8 mouse cellular contexts compared by ENCODE assay signal in the genomic region with DNA sequence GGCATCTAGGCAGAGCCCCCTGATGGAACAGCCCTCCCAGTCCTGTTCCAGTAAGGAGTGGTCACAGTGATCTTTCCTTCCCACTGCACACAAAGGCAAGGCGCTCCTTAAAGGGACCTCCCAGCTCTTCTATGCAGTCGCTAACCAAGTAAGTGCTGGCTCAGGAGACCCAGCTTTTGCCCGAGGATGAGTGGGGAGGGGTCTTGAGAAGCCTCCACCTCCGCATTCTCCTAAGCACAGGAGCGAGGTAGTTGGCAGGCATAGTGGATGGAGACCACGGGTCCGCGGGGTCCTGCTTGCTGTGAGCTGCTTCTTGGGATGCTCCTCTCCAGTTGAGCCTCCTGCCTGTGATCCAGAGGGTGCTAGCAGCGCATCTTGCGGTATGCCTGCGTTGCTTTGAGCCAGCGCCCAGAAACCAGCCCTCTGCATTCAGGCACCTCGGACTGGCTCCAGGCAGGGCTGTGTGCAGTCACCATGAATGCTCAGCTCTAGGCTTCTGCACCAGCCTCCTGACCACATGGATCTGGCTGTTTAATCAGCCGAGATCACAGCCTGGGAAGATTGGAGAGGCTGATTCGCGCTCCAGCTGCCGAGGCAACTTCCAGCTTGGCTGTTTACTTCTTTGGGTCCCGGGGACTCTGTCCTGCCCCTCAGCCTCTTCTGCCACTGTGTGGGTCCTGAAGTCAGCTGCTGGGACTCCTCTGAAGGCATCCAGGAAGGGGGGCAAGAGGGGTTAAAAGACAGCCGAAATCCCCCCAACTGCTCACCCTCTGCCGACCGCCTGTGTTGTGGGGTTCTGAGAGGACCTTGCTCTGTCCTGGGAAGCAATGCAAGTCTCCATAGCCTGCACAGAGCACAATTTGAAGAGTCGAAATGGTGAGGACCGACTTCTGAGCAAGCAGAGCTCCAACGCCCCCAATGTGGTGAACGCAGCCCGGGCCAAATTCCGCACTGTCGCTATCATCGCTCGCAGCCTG. TPM values are rescaled to one million over a fixed set of nuclear protein-coding genes. Genes with fewer than 3 reads are reported as not detected.
DNase-seq lines count a peak whose midpoint lies in the region; ATAC-seq lines count a peak whose summit lies in the region.

Gene Kcnab1 (plus strand): TSS at position 440 of the 977 bp plus-strand sequence.

- ATAC-seq in frontal cortex, adult (ENCODE audit: low TSS enrichment) = peak; percentile 84
- peak; percentile 92 for ATAC-seq in hindbrain, embryonic 15.5 days (ENCODE audit: low FRiP score, low read depth)
- ATAC-seq in neural tube, embryonic 14.5 days (ENCODE audit: low read depth) = peak; percentile 87

- no peaks in the 10 kb centered on the region for H3K36me3 ChIP-seq in hindbrain, embryonic 15.5 days
- H3K36me3 ChIP-seq in limb, embryonic 10.5 days = no peaks in the 10 kb centered on the region
- H3K36me3 ChIP-seq in neural tube, embryonic 14.5 days (ENCODE audit: control insufficient read depth, insufficient read depth, low read length) = no peaks in the 10 kb centered on the region

- H3K27ac ChIP-seq in hindbrain, embryonic 15.5 days (replicated peaks) = peak within 1 kb of the TSS; percentile 55
- peak within 1 kb of the TSS; percentile 58 for H3K27ac ChIP-seq in limb, embryonic 10.5 days
- H3K27ac ChIP-seq in neural tube, embryonic 14.5 days (ENCODE audit: low read depth, low read length) = no peak within 1 kb of the TSS

- peak within 1 kb of the TSS; percentile 56 for H3K4me3 ChIP-seq in hindbrain, embryonic 15.5 days
- H3K4me3 ChIP-seq in limb, embryonic 10.5 days = peak within 1 kb of the TSS; percentile 52
- H3K4me3 ChIP-seq in neural tube, embryonic 14.5 days (ENCODE audit: low read depth, low read length) = peak within 1 kb of the TSS; percentile 42

- 2% methylated on average over 30 of the region's 30 CpGs for WGBS in hindbrain, embryonic 15.5 days
- WGBS in limb, embryonic 10.5 days = under 1% methylated on average over 30 of the region's 30 CpGs
- WGBS in neural tube, embryonic 14.5 days = under 1% methylated on average over 30 of the region's 30 CpGs

- DNase-seq in WW6 (ENCODE audit: low read depth, low spot score) = peak; percentile 13
- peak; percentile 77 for DNase-seq in cerebellum, adult 9-11 months
- DNase-seq in limb, embryonic 10.5 days (ENCODE audit: low spot score) = peak; percentile 65
- DNase-seq in spleen, postnatal 10 days (ENCODE audit: low spot score in 2 of 2) = no peak
- DNase-seq in lung, postnatal 14 days = no peak

- H3K9ac ChIP-seq in hindbrain, embryonic 15.5 days = peak within 1 kb of the TSS; percentile 59
- peak within 1 kb of the TSS; percentile 51 for H3K9ac ChIP-seq in neural tube, embryonic 14.5 days (replicated peaks; ENCODE audit: low read depth, low read length)

- no peaks in the 10 kb centered on the region for H3K9me3 ChIP-seq in hindbrain, embryonic 15.5 days
- H3K9me3 ChIP-seq in limb, embryonic 10.5 days (replicated peaks) = no peaks in the 10 kb centered on the region
- no peaks in the 10 kb centered on the region for H3K9me3 ChIP-seq in neural tube, embryonic 14.5 days (ENCODE audit: control insufficient read depth, low read length)

- peak within 1 kb of the TSS; percentile 97 for H3K4me2 ChIP-seq in hindbrain, embryonic 15.5 days
- H3K4me2 ChIP-seq in neural tube, embryonic 14.5 days (ENCODE audit: low read depth, low read length) = peak within 1 kb of the TSS; percentile 94

- H3K27me3 ChIP-seq in hindbrain, embryonic 15.5 days = 0 out of 2 replicates have a peak, but pooled peaks cover 7% of the 10 kb centered on the region
- peaks cover 42% of the 10 kb centered on the region for H3K27me3 ChIP-seq in limb, embryonic 10.5 days (ENCODE audit: low read depth, poor library complexity, severe bottlenecking)
- peaks cover 3% of the 10 kb centered on the region; the same call in 1 of the 2 replicates for H3K27me3 ChIP-seq in neural tube, embryonic 14.5 days (ENCODE audit: control insufficient read depth, insufficient read depth, low read length)

- peaks cover 21% of the 10 kb centered on the region for H3K4me1 ChIP-seq in hindbrain, embryonic 15.5 days (replicated peaks)
- peaks cover 27% of the 10 kb centered on the region for H3K4me1 ChIP-seq in limb, embryonic 10.5 days
- H3K4me1 ChIP-seq in neural tube, embryonic 14.5 days (ENCODE audit: control insufficient read depth, insufficient read depth, low read length) = no peaks in the 10 kb centered on the region; the same call in 1 of the 2 replicates

RNA-seq across cellular contexts. Expression of gene Kcnab1, which starts in this region (rescaled TPM):
- polyA plus RNA-seq in hindbrain, embryonic 15.5 days (2015; fragmentation: Nextera tagmentation; extraction: Ambion mirVana) = 9.6 and 10.9 TPM in 2 replicates
- polyA plus RNA-seq in limb, embryonic 10.5 days (2016; fragmentation: Nextera tagmentation; extraction: Ambion mirVana) = 2.1 and 2.5 TPM in 2 replicates
- polyA plus RNA-seq in neural tube, embryonic 14.5 days (2014; fragmentation: Nextera tagmentation; extraction: Ambion mirVana) = 16.8 and 18.6 TPM in 2 replicates

Comparison
In these comparisons a context has a peak if more than half of its experiments do, and no peak if none do; other contexts are left out.
1. DNase-seq: peak in WW6 (single experiment), cerebellum, adult 9-11 months (single experiment) and limb, embryonic 10.5 days (single experiment); none in spleen, postnatal 10 days (0 of 2) and lung, postnatal 14 days (single experiment).
2. Peak in every context shown above with its lines, with median percentiles within 50 percentile points of each other: ATAC-seq and H3K4me3 ChIP-seq.